Mouse (Mus musculus) forebrain, embryonic 16.5 days (tissue): Measurements from ENCODE around the gene Gltp. TPM values are rescaled to one million over a fixed set of nuclear protein-coding genes. Genes with fewer than 3 reads are reported as not detected.

Experiments used
- ATAC-seq: fragments of 200-750 bp; cut with Nextera tagmentation; 2 replicates; pipeline ENCODE4 v1.8.0; 2017; ENCODE audit warnings: mild to moderate bottlenecking, moderate library complexity
- H3K27ac ChIP-seq: fragments of 300-500 bp; sonication (generic); 2 replicates; pipeline ENCODE4 v1.5.1; 2014; ENCODE audit warnings: low read length, control low read depth
- H3K27me3 ChIP-seq: fragments of 300-500 bp; sonication (generic); replicated peaks from 2 replicates; pipeline ENCODE4 v1.6.1; 2014; ENCODE audit warnings: low read length; ENCODE audit not compliant: control insufficient read depth, insufficient read depth
- H3K36me3 ChIP-seq: fragments of 300-500 bp; sonication (generic); 2 replicates; pipeline ENCODE4 v1.6.1; 2014; ENCODE audit not compliant: control insufficient read depth, insufficient read depth
- H3K4me1 ChIP-seq: fragments of 300-500 bp; sonication (generic); replicated peaks from 2 replicates; pipeline ENCODE4 v1.6.1; 2014; ENCODE audit warnings: low read length; ENCODE audit not compliant: control insufficient read depth, insufficient read depth
- H3K4me2 ChIP-seq: fragments of 300-500 bp; sonication (generic); 2 replicates; pipeline ENCODE4 v1.6.1; 2014; ENCODE audit warnings: mild to moderate bottlenecking, low read length, control low read depth
- H3K4me3 ChIP-seq: fragments of 300-500 bp; sonication (generic); replicated peaks from 2 replicates; pipeline ENCODE4 v1.5.1; 2014; ENCODE audit warnings: mild to moderate bottlenecking, low read length, control low read depth
- H3K9ac ChIP-seq: fragments of 300-500 bp; sonication (generic); replicated peaks from 2 replicates; pipeline ENCODE4 v1.6.1; 2014; ENCODE audit warnings: low read depth, low read length, control low read depth
- H3K9me3 ChIP-seq: fragments of 300-500 bp; sonication (generic); 2 replicates; pipeline ENCODE4 v1.6.1; 2016; ENCODE audit warnings: low read length; ENCODE audit not compliant: control insufficient read depth
- WGBS: fragments of 180-500 bp; shearing (Covaris S2); extraction: QIAGEN DNeasy Blood & Tissue Kit; methylation state at CpG from one replicate; pipeline ENCODE4 v1.1.7; 2014; 5-methylcytosine and 5-hydroxymethylcytosine counted together
- polyA plus RNA-seq: library from polyadenylated mRNA; unstranded; fragments of >200 nt; fragmentation: Nextera tagmentation; extraction: Ambion mirVana; gene quantifications from 2 replicates; pipeline ENCODE4 v1.2.1, GENCODE M21; 2015

Gltp gene
- polyA plus RNA-seq, 1 experiment from 2014 or later: 30.8 TPM

DNA sequence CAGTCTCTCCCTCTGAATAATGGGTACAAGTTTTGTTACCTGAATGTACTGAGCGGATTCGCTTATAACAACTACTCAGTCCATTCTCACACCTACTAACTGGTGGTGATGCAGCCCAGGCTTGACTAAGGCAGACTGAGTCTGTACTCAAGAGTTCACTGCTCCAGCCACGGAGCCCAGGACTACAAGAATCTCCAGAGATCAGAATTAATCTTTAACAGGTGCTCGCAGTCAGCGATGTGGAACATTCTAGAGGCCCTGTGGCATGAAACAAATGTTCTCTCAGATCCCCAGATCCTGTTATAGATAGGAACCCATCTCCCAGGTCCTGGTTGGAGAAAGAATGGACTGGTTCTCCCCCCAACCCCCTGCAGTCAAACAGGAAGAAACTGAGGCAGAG is 35.1 kb downstream of the Gltp start:
- WGBS: 91% methylated on average over 5 of the region's 5 CpGs
- Histone ChIP-seq H3K4me3 (no peak overlapping the region), H3K4me2 (no peak overlapping the region), H3K4me1 (peaks cover 11% of the 10 kb centered on the region), H3K27me3 (peaks cover 22% of the 10 kb centered on the region), H3K9me3 (no peaks in the 10 kb centered on the region), H3K9ac (no peak overlapping the region), H3K27ac (no peak overlapping the region), H3K36me3 (no peaks in the 10 kb centered on the region)
- ATAC-seq: no peak

DNA sequence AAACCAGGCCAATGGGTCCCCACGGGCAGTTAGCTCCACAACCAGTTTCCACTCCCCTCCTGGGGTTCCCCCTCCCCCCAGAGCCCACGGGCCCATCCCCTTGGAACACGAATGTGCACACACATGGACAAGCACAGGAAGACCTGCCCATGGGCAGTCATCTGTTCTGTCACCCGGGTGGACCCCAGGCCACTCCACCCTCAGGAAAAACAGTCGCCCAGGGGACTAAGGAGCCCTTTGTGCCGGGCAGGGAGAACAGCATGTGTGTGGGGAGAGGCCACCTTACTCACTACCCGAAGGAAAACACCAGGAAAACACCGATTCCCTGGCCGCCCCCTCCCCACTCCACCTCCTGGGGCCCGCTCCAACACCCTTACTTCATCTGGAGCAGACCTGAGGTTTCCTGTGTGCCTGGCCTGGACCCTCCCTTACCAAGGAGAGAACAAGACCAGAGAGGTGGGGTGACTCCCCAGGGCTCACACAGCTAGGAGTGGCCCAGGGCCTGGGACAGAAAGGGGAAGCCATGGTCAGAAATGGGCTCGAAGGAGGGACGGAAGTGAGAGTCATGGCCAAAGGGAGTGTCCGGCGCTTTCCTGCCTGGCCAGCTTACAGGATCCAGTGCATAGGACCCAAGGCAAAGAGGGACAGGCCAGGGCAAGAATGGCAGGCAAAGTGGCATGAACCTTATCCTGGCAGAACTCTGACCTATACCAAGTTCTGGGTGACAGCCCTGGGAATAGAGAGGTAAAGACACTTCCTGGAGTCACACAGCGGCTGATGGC is 36.9 kb downstream of the Gltp start:
- Histone ChIP-seq H3K4me2 (no peak overlapping the region), H3K4me3 (no peak overlapping the region), H3K9ac (no peak overlapping the region), H3K4me1 (peaks cover 11% of the 10 kb centered on the region), H3K27ac (no peak overlapping the region), H3K27me3 (peaks cover 14% of the 10 kb centered on the region; the same call in 1 of the 2 replicates), H3K9me3 (no peaks in the 10 kb centered on the region), H3K36me3 (no peaks in the 10 kb centered on the region)
- no peak for ATAC-seq
- WGBS: 74% methylated on average over 12 of the region's 15 CpGs

DNA sequence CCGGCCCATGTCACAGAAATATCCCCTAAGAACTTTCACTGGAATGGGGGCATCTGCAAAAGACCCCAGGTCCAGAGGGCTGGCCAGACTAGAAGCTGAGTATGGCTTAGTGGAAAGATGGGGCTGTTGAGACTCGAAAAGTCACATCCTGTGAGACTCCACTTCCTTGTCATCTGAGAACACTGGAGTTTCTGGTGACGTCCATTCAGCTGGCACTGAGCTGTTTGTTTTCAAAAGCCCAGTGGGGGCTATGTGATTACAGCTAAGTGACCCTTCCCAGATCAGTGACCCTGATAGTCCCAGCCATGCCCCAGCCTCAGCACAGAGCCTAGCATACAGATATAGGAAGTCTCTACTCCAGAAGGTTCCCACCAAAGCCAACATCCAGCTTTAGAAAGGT is 39.3 kb downstream of the Gltp start:
- peaks cover 3% of the 10 kb centered on the region; the same call in 1 of the 2 replicates for H3K27me3 ChIP-seq
- no peak overlapping the region for H3K9ac ChIP-seq
- WGBS: 31% methylated on average over 3 of the region's 3 CpGs
- no peak for ATAC-seq
- H3K4me1 ChIP-seq: peaks cover 10% of the 10 kb centered on the region
- no peak overlapping the region for H3K27ac ChIP-seq
- no peak overlapping the region for H3K4me3 ChIP-seq
- no peak overlapping the region for H3K4me2 ChIP-seq
- no peaks in the 10 kb centered on the region for H3K36me3 ChIP-seq
- H3K9me3 ChIP-seq: no peaks in the 10 kb centered on the region

DNA sequence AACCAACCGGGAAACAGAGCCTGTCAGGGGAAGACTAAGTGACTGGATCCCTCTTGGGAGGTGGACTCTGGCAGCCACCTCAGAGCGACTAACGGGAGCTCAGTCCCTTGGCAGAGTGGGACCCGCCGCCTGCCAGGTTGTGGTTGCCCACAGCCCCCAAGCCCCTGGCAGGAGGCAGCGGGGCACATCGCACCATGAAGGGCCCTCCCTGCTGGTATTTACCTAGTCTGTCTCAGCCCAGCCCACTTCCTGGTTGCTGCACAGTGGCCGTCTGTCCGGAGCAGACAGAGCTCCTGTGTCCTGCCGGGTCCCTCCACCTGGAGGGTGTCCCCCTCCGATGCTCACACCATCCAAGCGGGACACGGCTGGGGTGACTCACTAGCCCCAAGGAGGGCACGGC is 39.8 kb downstream of the Gltp start:
- Histone ChIP-seq H3K4me2 (no peak overlapping the region), H3K27ac (no peak overlapping the region), H3K4me3 (no peak overlapping the region), H3K27me3 (peaks cover 2% of the 10 kb centered on the region; the same call in 1 of the 2 replicates), H3K9ac (no peak overlapping the region), H3K4me1 (peaks cover 10% of the 10 kb centered on the region), H3K9me3 (no peaks in the 10 kb centered on the region), H3K36me3 (no peaks in the 10 kb centered on the region)
- WGBS: 44% methylated on average over 14 of the region's 14 CpGs
- ATAC-seq: no peak

DNA sequence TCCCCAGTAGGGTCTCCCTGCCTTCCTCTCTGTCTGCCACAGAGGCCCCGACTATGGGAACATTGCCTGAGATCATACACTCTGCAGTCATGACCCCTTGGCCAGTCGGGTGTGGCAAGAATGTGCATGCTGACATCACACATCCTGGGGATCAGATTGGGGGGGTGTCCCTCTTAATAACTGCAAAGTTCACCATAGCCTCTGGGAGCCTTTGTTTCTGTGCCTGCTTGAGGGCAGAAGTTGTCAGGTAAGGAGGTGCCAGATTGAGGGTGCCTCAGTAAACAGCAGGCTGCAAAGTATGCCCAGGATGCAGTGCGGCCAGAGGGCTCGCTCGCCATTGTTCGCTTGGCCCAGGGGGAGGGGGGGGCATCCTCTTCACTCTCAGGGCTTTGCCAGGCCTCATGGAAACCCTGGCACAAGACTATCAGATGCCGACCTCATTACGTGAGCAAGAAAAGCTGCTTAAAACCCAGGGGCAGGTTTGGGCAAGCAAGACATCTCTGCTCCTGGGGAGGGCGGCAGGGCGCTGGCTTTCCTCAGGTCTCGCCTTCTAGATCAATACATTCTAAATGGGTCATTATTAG is 42.0 kb downstream of the Gltp start:
- WGBS: 57% methylated on average over 11 of the region's 11 CpGs
- H3K27ac ChIP-seq: no peak overlapping the region
- no peak for ATAC-seq

GRCm38 (mm10) chr5:114647211-114647974 is 43.4 kb downstream of the Gltp start:
- H3K36me3 ChIP-seq: no peaks in the 10 kb centered on the region
- H3K27ac ChIP-seq: no peak overlapping the region
- peak; percentile 64 for ATAC-seq
- H3K4me1 ChIP-seq: peaks cover 10% of the 10 kb centered on the region
- WGBS: 1% methylated on average over 27 of the region's 27 CpGs
- peak overlapping the region; percentile 34 for H3K4me3 ChIP-seq
- no peaks in the 10 kb centered on the region for H3K9me3 ChIP-seq
- H3K27me3 ChIP-seq: no peaks in the 10 kb centered on the region; the same call in 1 of the 2 replicates
- peak overlapping the region; percentile 49 for H3K9ac ChIP-seq
- peak overlapping the region; percentile 68 for H3K4me2 ChIP-seq

More for the DNA sequence above, 42.0 kb downstream of the Gltp start:
- Histone ChIP-seq H3K36me3 (no peaks in the 10 kb centered on the region), H3K27me3 (no peaks in the 10 kb centered on the region; the same call in 1 of the 2 replicates), H3K4me1 (peaks cover 10% of the 10 kb centered on the region), H3K9ac (0 out of 2 replicates have a peak overlapping the region, but pooled peaks have one; percentile 7), H3K9me3 (no peaks in the 10 kb centered on the region), H3K4me2 (no peak overlapping the region), H3K4me3 (no peak overlapping the region)

GRCm38 (mm10) chr5:114645916-114646315 is 44.9 kb downstream of the Gltp start:
- Histone ChIP-seq H3K4me1 (peaks cover 10% of the 10 kb centered on the region), H3K4me3 (no peak overlapping the region), H3K27ac (no peak overlapping the region), H3K4me2 (no peak overlapping the region), H3K36me3 (no peaks in the 10 kb centered on the region), H3K9me3 (no peaks in the 10 kb centered on the region), H3K27me3 (no peaks in the 10 kb centered on the region; the same call in 1 of the 2 replicates), H3K9ac (no peak overlapping the region)
- ATAC-seq: no peak
- 84% methylated on average over 5 of the region's 5 CpGs for WGBS

DNA sequence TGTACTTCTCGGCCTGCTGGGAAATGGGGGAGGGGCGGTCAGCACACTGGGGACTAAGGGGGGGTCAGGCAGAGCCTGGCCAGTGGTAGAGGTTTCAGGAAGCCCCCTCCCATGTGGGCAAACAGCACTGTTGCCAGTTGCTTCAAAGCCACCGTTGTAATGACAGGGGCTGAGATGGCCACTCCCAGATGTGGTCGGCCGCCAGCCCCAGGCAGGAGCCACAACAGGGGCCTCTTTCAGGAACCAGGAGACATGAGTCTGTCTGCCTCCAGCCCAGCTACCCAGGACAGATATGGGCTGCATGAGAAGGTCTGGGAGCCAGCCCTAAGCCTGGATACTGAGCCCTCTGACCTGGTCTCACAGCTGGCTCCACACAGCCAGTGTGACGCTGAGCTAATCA is 45.9 kb downstream of the Gltp start:
- no peaks in the 10 kb centered on the region for H3K27me3 ChIP-seq
- H3K9ac ChIP-seq: no peak overlapping the region
- WGBS: 57% methylated on average over 6 of the region's 6 CpGs
- peaks cover 10% of the 10 kb centered on the region for H3K4me1 ChIP-seq
- no peak overlapping the region for H3K27ac ChIP-seq
- H3K4me2 ChIP-seq: no peak overlapping the region
- no peaks in the 10 kb centered on the region for H3K9me3 ChIP-seq
- no peak overlapping the region for H3K4me3 ChIP-seq
- H3K36me3 ChIP-seq: no peaks in the 10 kb centered on the region
- no peak for ATAC-seq

- no peaks in the 10 kb centered on the region for H3K36me3 ChIP-seq
- H3K27me3 ChIP-seq: peaks cover 2% of the 10 kb centered on the region; the same call in 1 of the 2 replicates
- no peak overlapping the region for H3K4me2 ChIP-seq
- no peak overlapping the region for H3K4me3 ChIP-seq
- WGBS: 69% methylated on average over 10 of the region's 10 CpGs
- peaks cover 2% of the 10 kb centered on the region for H3K4me1 ChIP-seq
- no peak for ATAC-seq
- H3K9ac ChIP-seq: no peak overlapping the region
- H3K9me3 ChIP-seq: no peaks in the 10 kb centered on the region
- H3K27ac ChIP-seq: no peak overlapping the region
Observed at GRCm38 (mm10) chr5:114640809-114641208, 50.0 kb downstream of the Gltp start.
